Mouse (Mus musculus): Measurements from ENCODE around the gene Rab44. TPM values are rescaled to one million over a fixed set of nuclear protein-coding genes. Genes with fewer than 3 reads are reported as not detected.

Gene Rab44
- total RNA-seq, 2 experiments from 2014 or later: 34.8 to 38.7 TPM

DNA sequence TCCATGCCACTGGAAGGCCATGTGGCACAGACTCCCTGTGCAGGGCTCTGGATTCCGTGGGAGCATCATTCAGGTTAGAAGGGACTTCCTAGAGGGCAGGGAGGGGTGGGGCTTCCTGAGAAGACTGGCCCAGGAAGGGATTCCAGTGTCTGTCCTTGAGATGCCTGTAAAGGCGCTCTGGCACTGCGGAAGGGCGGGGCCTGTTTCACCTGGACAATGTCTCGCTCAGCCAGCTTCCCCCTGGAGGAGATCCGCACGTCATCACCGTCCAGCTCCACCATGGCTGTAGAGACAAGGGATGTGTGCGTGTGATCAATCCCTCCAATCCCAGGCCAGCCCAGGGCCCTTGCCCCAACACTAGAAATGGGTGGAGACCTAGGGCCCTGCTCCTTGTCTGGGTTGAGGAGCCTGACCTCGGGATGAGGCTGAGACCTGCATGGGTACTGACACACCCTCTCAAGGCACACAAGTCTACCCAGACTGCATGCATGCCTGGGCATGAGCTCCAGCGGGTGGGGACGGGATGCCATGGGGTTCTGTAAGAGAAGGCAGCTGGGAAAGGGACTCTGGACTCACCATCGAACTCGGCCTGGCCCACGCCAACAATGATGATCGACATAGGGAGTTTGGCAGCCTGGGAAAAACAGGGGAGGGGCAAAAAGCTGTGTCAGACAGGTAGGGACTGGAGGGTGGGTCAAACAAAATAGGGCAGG is 46.0 kb downstream of the Rab44 start:
- no peak for ATAC-seq (replicated peaks; ENCODE audit: low FRiP score, poor library complexity, severe bottlenecking)

DNA sequence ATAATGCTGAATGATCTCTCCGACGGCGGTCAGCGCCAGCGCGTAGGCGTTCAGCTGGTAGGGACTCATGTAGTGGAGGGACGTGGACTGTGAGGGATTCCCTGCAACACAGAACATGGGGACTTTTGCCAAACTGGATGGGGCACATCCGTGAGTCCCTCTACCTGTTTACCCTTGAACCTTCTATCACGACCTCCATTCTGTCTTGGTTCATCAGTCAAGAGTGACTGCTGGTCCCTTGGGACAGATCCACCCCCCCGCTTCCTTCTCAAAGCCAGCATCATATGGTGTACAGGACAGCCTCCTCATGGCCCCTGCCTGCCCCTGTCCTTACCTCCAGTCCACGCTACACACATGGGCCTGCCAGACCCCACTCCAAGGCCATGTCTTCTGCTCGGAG is 48.4 kb downstream of the Rab44 start:
- ATAC-seq (replicated peaks; ENCODE audit: low FRiP score, poor library complexity, severe bottlenecking): no peak

DNA sequence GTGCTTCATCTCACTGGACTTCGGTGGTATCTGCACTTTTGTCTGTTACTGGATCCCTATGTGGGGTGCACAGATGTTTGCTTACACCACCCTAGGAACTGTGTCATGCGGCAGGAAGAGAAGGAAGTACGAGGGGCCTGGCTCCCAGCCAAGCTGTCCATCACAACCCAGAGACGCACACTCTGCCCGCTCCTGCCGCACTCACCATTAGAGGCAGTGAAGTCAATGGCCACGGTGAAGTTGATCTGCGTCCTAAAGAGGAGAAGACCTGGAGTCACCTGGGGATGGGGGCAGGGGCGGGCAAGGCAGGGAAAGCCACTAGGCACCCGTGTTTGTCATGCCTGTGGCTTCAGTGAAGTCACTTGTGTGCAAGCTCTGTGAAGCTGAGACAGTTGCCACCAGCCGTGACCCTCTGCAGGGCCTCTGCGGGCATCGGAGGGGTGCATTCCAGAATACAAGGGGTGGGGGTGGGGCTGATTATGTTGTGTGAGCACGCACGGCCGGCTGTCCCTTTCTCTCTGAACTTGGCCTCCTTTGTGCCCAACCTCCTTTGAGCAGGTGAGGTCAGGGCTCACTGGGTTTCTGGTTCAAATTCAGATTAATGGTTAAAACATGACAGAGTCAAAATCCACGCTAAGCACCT is 50.6 kb downstream of the Rab44 start:
- no peak for ATAC-seq (replicated peaks; ENCODE audit: low FRiP score, poor library complexity, severe bottlenecking)

DNA sequence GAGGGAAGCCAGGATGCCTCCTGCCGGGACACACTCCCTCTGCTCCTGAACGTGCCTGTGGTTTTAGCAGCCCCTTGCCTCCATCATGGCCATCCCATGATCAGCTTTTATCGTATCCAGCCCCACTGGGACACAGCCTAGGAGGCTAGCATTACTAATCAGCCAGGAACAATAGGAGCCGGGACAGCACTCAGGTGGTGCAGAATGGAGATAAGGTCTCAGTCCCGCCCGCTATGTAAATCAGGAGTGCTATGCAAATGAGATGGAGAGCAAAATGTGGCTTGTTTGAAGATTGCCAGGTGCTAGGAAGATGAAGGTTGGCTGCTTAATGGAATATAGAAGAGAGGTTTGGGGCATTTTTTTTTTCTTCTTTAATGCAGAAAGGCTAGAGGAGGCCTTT is 51.5 kb downstream of the Rab44 start:
- no peak for ATAC-seq (replicated peaks; ENCODE audit: low FRiP score, poor library complexity, severe bottlenecking)

DNA sequence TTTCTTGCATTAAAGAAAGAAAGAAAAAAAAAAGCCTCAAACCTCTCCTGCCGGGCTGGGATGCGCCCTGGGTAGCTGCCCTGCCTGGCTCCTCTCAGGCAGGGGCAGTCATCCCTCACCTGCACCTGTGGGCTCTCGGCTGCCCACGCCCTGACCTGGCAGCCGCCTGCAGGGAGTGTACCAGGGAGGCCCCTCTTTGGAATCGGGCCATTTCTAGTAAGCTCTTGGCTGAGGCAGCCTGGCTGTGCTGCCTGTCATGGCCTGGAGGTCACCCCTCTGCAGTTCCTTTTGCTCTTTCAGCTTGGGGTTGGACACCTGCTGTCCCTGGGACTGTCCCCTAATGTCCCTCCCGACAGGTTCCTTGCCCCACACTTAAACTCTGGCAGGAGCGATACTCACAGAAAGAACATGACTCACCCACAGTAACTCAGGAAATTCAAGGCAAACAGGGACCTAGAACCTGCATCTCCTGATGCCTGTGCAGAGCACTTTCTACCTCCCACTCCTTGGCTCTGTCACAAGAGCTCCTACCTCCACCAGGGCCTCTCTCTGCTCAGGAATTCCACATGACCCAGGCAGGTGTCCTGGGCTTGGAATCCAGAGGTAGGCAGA is 52.1 kb downstream of the Rab44 start:
- no peak for ATAC-seq (replicated peaks; ENCODE audit: low FRiP score, poor library complexity, severe bottlenecking)

DNA sequence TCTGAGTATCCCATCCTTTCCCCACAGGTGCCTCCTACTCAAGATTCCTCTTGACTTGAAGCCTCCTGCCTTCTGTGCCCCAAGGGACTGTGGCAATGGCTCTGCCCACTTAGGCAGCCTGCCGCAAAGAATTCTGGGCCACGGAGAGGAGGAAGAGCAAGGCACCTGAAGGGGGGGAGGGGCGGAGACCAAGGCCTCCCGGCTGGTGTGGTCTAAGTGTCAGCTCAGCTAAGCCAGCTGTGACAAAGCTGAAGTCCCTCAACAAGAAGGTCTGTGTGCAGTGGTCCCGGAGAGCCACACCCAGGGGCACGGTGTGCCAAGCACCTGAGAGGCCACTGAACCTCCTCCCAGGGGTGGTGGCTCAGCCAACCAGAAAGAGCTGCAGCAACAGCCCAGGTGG is 53.4 kb downstream of the Rab44 start:
- ATAC-seq (replicated peaks; ENCODE audit: low FRiP score, poor library complexity, severe bottlenecking): no peak

DNA sequence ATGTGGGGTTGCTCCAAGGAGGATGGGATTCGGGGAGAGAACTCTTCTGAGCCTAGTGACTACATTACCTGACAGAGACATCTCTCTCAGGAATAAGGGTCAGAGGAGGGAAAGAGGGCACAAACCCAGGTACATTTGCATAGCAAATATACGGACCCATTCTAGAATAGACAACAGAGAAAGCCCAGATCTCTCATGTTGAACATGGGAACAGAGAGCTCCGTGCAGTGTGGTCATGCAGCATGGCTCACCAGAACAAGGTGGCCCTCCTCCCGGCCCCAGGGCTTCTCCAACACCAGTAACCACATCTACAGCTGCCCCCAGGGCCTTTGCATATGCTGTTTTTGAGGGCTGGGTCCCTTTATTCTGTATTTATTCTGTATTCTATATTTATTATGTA is 54.5 kb downstream of the Rab44 start:
- no peak for ATAC-seq (replicated peaks; ENCODE audit: low FRiP score, poor library complexity, severe bottlenecking)

DNA sequence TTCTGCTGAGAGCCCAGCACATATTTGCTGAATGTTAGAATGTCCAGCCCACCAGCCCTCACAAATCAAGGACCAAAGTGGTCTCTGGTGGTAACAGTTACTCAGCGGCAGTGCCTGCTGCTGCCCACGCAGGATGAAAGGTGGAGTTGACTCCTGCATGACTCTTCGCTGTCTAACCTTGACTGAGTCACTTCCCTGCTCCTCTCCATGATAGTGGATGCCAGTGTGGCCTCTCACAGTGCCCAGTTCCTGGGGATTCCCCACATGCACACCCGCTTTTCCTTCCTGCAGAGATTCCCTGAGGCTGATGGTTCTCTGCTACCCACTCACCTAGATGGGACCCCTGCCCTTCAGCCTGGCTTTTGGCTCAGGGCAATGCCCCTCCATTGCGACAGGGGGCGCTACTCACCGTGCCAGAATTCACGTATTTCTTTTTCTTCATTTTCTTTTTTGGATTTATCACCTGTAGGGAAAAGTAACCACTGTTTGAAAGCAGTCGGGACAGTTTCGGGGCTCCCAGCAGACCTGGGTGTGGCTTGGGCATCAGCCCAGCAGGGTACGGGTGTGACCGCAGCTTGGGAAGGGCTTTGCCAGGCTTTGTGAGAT is 55.2 kb downstream of the Rab44 start:
- ATAC-seq (replicated peaks; ENCODE audit: low FRiP score, poor library complexity, severe bottlenecking): no peak

DNA sequence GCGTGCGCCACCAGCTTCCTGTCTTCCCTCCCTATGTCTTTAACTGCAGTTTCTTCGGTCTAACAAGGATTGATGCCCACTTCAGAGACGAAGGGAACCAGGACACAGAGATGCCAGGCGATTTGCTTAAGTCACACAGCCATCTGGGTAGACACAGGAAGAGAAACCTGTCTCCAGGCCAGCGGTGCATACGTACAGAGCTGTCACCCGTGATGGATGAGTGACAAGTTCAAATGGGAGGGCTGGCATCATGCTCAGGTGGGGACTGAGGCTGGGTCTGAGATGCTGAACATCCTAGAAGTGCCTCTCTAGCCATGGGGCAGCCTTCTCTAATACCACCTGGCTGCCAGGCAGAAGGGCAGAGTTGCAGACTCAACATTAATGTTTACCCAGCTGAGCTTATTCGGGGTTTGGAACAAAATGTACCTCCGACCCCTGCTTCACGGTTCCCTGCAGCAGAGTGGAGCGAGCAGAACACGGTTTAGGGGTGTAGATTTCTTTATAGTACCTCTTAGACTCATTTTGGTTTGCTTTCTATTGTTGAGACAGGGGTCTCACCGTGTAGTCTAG is 56.6 kb downstream of the Rab44 start:
- no peak for ATAC-seq (replicated peaks; ENCODE audit: low FRiP score, poor library complexity, severe bottlenecking)

DNA sequence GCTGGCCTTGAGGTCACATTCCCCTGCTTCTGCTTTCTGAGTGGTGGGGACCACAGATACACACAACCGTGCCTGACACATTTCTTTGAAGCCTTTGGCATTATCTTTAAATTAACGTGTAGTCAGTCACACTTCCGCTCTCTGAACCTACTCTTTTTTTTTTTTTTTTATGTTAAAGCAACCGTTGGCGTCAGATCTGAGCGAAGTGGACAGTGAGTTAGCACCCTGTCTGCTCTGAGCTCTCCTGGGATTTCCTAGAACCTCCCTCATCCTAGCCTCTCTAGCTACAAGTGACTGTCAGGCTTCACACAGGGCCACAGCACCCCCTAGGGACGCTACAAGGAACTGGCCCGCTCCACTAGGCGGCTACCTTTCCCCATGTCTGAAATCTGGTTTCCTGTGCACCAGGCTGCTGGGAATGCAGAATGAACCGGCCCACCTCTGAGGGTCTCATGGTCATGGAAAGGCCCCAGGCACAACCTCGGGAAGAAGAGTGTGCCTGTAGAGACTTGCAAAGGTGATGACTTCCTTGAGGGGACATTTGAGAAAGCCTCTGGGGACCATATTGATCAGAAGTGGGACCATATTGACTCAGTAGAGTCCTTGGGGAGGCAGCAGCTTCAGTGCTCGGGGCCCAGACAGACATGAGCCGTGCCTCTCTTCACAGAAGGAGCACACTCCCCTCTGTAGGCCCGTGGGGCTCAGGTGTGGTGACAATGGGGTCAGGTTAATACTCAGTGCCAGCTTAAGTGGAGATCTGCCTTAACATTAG is 57.2 kb downstream of the Rab44 start:
- peak; percentile 51; the same call in 1 of the 2 replicates for ATAC-seq (replicated peaks; ENCODE audit: low FRiP score, poor library complexity, severe bottlenecking)

DNA sequence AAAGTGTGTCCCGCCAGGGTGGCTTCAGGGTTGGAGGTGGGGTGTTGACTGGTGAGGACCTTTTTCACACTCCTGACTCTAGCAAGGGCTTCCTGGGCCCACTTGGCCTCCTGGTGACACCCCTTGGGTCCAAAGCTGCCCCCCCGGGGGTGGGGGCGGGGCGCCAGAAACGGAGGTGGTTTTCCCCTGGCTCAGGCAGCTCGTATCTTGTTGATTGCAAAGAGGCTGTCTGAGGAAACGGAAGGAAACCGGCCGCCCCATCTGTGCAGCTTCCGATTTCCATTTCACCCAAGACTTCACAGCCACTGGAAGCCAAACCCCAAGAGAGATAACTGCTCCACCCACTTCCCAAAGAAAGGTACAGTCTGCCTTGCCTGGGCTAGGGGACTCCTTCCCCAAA is 58.1 kb downstream of the Rab44 start:
- no peak for ATAC-seq (replicated peaks; ENCODE audit: low FRiP score, poor library complexity, severe bottlenecking)

DNA sequence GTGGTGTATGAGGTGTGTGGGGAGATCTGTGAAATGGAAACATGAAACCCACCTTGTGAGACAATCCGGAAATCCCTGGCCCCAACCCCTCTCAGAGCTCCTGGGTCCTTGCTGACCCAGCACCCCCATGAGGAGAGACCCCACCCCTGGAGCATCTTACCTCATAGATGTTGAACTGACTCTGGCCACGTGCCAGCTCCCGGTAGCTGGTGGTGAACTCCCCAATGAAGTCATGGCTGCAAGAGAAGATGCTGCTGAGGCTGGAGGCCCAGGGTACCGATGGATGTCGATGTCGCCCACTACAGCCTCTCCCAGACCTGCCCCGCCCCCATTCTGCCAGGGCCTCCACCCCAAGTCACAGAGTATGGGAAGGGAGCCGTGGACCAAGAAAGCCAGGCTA is 59.2 kb downstream of the Rab44 start:
- no peak for ATAC-seq (replicated peaks; ENCODE audit: low FRiP score, poor library complexity, severe bottlenecking)

DNA sequence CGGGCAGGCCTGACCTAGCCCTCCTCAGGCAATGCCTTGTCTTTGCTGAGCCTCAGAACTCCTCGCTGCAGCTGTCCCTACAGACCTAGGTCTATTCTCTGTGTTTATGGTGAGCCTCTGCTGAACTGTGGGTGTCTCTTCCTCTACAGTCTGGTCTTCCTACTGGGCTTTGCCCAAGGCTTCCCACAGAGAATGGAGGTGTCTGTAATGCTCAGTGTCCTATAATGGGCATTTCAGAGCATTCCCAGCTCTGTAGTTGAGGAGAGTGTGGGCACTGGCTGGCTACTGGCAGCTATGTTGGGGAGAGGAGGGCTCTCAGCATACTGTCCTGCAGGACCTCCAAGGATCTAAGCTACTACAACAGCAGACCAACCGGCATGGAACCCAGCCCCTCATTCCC is 61.7 kb downstream of the Rab44 start:
- ATAC-seq (replicated peaks; ENCODE audit: low FRiP score, poor library complexity, severe bottlenecking): no peak

DNA sequence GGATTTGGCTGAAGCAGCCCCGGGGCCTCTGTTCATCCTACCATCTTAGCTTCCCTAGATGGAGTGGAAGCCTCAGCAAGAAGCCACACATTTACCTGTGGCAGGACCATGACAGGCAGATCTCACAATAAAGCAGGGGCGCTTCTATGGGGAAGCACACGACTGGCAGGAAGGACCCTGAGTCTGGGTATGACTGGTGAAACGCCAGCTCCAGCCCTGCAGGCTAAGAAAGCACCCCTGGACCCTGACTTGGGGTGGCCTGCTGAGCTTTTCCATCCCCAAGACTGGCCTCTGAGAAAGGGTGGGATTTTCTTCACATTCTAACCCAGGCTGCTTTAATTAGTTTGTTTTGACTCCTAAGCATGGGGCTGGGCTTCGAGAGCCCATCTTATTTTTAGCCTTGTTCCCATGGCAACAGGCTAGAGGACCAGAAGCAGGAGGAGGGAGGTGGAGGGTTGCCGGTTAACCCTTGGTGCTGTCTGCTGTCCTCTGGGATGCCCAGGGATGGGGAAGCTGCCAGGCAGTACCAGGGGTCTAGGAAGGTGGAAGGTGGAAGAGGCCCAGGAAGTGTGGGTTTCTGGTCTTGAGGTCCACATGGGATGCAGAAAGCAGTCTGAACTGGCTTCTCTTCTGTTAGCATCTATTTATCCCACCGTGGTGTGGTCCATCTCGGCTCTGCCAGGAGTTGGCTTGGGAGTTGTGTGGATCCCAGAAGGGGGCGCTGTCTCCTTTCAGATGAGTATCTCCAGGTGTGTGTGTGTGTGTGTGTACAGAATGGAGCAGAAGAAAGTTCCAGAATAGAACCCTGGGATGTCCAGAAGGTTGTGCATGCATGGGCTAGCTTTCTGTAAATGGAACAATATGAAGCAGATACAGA is 62.7 kb downstream of the Rab44 start:
- ATAC-seq (replicated peaks; ENCODE audit: low FRiP score, poor library complexity, severe bottlenecking): no peak

DNA sequence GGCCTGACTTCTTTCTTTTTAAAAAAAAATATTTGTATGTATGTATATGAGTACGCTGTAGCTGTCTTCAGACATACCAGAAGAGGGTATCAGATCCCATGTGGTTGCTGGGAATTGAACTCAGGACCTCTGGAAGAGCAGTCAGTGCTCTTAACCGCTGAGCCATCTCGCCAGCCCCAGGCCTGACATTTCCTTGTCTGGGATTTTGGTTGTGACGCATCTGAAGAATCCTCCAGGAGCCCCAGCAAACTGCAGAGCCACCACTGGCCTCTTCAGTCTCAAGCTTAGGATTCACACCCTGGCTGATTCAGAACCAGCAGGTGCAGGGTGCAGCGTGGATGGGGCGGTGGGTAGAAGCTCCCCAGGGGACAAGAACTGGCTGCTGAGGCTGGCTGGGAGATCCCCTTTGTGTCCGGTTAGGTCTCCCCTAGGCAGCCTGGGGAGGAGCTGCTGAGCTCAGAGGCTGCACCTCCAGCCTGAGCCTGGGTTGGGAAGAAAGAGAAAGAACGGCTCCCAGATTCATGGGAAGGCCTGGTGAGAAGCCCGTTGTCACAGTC is 64.6 kb downstream of the Rab44 start:
- no peak for ATAC-seq (replicated peaks; ENCODE audit: low FRiP score, poor library complexity, severe bottlenecking)

DNA sequence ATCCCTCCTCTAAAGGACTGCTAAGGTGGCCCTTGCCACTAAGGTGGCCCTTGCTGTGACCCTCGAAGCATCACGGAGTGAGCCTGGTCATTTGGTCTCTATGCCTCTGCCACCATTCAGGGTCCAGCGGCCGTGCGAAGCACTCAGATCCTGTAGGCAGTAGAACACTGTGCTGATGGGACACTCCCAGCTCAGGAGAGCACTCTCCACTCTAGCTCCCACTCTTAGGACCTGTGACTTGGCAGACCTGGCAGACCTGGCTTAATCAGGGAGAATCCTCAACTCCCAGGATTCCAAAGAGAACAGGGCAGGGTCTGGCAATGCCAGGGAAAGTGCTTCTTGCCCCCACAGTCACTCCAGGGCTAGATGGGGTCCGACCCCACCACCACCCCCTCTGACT is 66.0 kb downstream of the Rab44 start:
- no peak for ATAC-seq (replicated peaks; ENCODE audit: low FRiP score, poor library complexity, severe bottlenecking)

DNA sequence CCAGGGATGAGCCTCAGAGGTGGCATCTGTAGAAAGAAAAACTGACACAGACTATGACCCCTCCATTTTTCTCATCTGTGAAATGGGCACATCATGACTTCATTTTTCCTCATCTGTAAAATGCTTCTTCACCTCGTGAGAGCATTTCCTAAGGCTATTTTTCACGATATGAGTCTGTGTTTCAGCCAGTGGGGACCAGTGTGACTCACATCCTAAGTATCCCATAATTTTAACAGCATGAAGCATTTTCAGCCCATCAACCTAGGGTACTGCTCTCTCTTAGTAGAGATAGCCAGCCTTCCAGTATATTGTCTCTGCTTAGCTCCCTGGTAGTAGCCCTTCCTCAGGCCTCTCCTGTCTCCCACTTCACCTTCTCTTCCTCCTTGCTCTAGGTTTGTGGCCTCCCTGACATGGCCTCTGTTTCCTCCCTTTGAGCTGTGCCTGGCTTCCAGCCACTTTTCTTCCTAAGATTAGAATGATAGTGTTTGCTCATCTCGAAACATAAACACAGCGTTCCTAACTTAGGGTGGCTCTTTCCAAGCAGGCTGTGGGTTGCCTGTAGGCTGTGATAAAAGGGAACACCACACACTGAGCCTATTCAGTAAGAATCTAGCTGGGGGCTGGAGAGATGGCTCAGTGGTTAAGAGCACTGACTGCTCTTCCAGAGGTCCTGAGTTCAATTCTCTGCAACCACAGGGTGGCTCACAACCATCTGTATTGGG is 66.6 kb downstream of the Rab44 start:
- no peak for ATAC-seq (replicated peaks; ENCODE audit: low FRiP score, poor library complexity, severe bottlenecking)

DNA sequence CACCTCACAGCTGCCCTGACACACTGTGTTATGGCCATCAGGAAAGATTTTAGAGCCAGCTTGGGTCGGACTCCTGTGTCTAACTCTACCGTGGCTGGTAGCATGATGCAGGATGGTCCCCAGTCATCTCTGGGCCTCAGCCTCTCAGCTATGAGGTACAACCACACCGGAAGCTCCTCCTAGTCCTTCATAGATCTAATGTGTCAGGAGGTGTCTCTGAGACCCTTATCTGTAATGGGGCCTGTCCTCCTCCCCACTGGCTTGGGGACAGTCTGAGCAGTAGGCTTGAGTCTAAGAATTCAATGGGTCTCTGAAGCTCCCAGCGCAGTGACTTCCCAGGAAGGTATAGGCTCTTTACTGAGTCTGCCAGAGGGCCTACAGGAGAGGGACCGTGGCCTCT is 67.8 kb downstream of the Rab44 start:
- no peak for ATAC-seq (replicated peaks; ENCODE audit: low FRiP score, poor library complexity, severe bottlenecking)
